Comparison of ENCODE assay signal across 8 mouse cellular contexts in genomic region chr8:126566446-126567062, GRCm38 (mm10). TPM values are rescaled to one million over a fixed set of nuclear protein-coding genes. Genes with fewer than 3 reads are reported as not detected.
DNase-seq lines count a peak whose midpoint lies in the region; ATAC-seq and TF ChIP-seq lines count a peak whose summit lies in the region.

No protein-coding gene starts in this region.

- 0 out of 2 replicates have a peak, but pooled peaks have one; percentile 2 for ATAC-seq in cerebellum, adult (ENCODE audit: insufficient number of reproducible peaks, low FRiP score, low TSS enrichment)
- ATAC-seq in hindbrain, embryonic 15.5 days (ENCODE audit: low FRiP score, low read depth): peak; percentile 77
- ATAC-seq in neural tube, embryonic 11.5 days (ENCODE audit: insufficient read depth, low FRiP score, low TSS enrichment): peak; percentile 46; the same call in 1 of the 2 replicates

- no peak for TF ChIP-seq CTCF in gastrocnemius, adult 2 months (IDR thresholded peaks at IDR 0.05)

- no peaks in the 10 kb centered on the region for H3K36me3 ChIP-seq in hindbrain, embryonic 15.5 days
- H3K36me3 ChIP-seq in limb, embryonic 10.5 days: no peaks in the 10 kb centered on the region
- no peaks in the 10 kb centered on the region for H3K36me3 ChIP-seq in neural tube, embryonic 11.5 days (ENCODE audit: control insufficient read depth, insufficient read depth, low read length)

- peaks cover 32% of the 10 kb centered on the region for H3K4me1 ChIP-seq in brown adipose tissue, adult 24 weeks (ENCODE audit: control insufficient read depth, insufficient read depth, insufficient read length, low read length)
- peaks cover 35% of the 10 kb centered on the region for H3K4me1 ChIP-seq in hindbrain, embryonic 15.5 days (replicated peaks)
- peaks cover 31% of the 10 kb centered on the region for H3K4me1 ChIP-seq in limb, embryonic 10.5 days
- H3K4me1 ChIP-seq in neural tube, embryonic 11.5 days (ENCODE audit: control insufficient read depth, insufficient read depth, low read length): peaks cover 25% of the 10 kb centered on the region; the same call in 1 of the 2 replicates

- no peak for DNase-seq in cerebellum, adult 18-20 months
- DNase-seq in gastrocnemius, adult 2 months: peak; percentile 79
- no peak for DNase-seq in limb, embryonic 10.5 days (ENCODE audit: low spot score)
- peak; percentile 50 for DNase-seq in neural tube, embryonic 11.5 days (ENCODE audit: low spot score)
- no peak for DNase-seq in thymus, postnatal 14 days

- intact Hi-C loops in gastrocnemius, adult 2 months (cut with DNase I): loop anchor here (2.0 to 5.0 kb wide), 4 partner anchors 28 to 356 kb away; no protein-coding TSS in a partner anchor

- no peak overlapping the region for H3K9ac ChIP-seq in hindbrain, embryonic 15.5 days
- H3K9ac ChIP-seq in neural tube, embryonic 11.5 days (ENCODE audit: low read length): peak overlapping the region; percentile 44

- no peaks in the 10 kb centered on the region for H3K9me3 ChIP-seq in hindbrain, embryonic 15.5 days
- H3K9me3 ChIP-seq in limb, embryonic 10.5 days (replicated peaks): no peaks in the 10 kb centered on the region
- H3K9me3 ChIP-seq in neural tube, embryonic 11.5 days (ENCODE audit: control insufficient read depth, low read length): no peaks in the 10 kb centered on the region

- peak overlapping the region; percentile 17; the same call in 1 of the 2 replicates for H3K4me2 ChIP-seq in hindbrain, embryonic 15.5 days
- H3K4me2 ChIP-seq in neural tube, embryonic 11.5 days (ENCODE audit: low read depth): 0 out of 2 replicates have a peak overlapping the region, but pooled peaks have one; percentile 9

- no peaks in the 10 kb centered on the region for H3K27me3 ChIP-seq in hindbrain, embryonic 15.5 days
- no peaks in the 10 kb centered on the region for H3K27me3 ChIP-seq in limb, embryonic 10.5 days (ENCODE audit: low read depth, poor library complexity, severe bottlenecking)
- no peaks in the 10 kb centered on the region for H3K27me3 ChIP-seq in neural tube, embryonic 11.5 days (ENCODE audit: control insufficient read depth, insufficient read depth, low read length)

- peak overlapping the region; percentile 81 for H3K27ac ChIP-seq in brown adipose tissue, adult 24 weeks (replicated peaks; ENCODE audit: low read depth, low read length)
- H3K27ac ChIP-seq in gastrocnemius, adult 2 months: peak overlapping the region; percentile 97
- peak overlapping the region; percentile 68 for H3K27ac ChIP-seq in hindbrain, embryonic 15.5 days (replicated peaks)
- H3K27ac ChIP-seq in limb, embryonic 10.5 days: peak overlapping the region; percentile 72
- H3K27ac ChIP-seq in neural tube, embryonic 11.5 days (ENCODE audit: low read depth, low read length): peak overlapping the region; percentile 73

- no peak overlapping the region for H3K4me3 ChIP-seq in brown adipose tissue, adult 24 weeks (ENCODE audit: insufficient read depth, low read depth, low read length)
- H3K4me3 ChIP-seq in gastrocnemius, adult 2 months: peak overlapping the region; percentile 65
- H3K4me3 ChIP-seq in hindbrain, embryonic 15.5 days: no peak overlapping the region
- H3K4me3 ChIP-seq in limb, embryonic 10.5 days: no peak overlapping the region
- no peak overlapping the region for H3K4me3 ChIP-seq in neural tube, embryonic 11.5 days (ENCODE audit: low read depth, low read length)

- WGBS in hindbrain, embryonic 15.5 days: 7% methylated on average over 14 of the region's 14 CpGs
- WGBS in limb, embryonic 10.5 days: 37% methylated on average over 14 of the region's 14 CpGs
- WGBS in neural tube, embryonic 11.5 days: 22% methylated on average over 14 of the region's 14 CpGs

RNA-seq across cellular contexts. Expression of gene Irf2bp2, which starts 27.2 kb away (rescaled TPM):
- polyA plus RNA-seq in brown adipose tissue, adult 24 weeks (2012; ENCODE audit: insufficient read depth, insufficient read length, missing spikeins): 12.0 and 24.3 TPM in 2 replicates
- 10 to 100 TPM; 28.6 to 81.6 TPM for total RNA-seq in gastrocnemius, adult 2 months (2021)
- polyA plus RNA-seq in hindbrain, embryonic 15.5 days (2015; fragmentation: Nextera tagmentation; extraction: Ambion mirVana): 9.1 and 9.2 TPM in 2 replicates
- polyA plus RNA-seq in limb, embryonic 10.5 days (2016; fragmentation: Nextera tagmentation; extraction: Ambion mirVana): 4.2 and 4.5 TPM in 2 replicates
- polyA plus RNA-seq in neural tube, embryonic 11.5 days (2014; fragmentation: Nextera tagmentation; extraction: Ambion mirVana): 4.7 and 4.8 TPM in 2 replicates

Comparison
In these comparisons a context has a peak if more than half of its experiments do, and no peak if none do; other contexts are left out.
1. ATAC-seq: peak in every context shown above with its lines; median percentile 77 in hindbrain, embryonic 15.5 days; 46 in neural tube, embryonic 11.5 days; 2 in cerebellum, adult.
2. DNase-seq: peak in gastrocnemius, adult 2 months (single experiment) and neural tube, embryonic 11.5 days (single experiment); none in cerebellum, adult 18-20 months (0 of 2), limb, embryonic 10.5 days (single experiment) and thymus, postnatal 14 days (single experiment).
3. Peak in every context shown above with its lines, with median percentiles within 50 percentile points of each other: H3K27ac ChIP-seq.